Mouse (Mus musculus) spleen, adult 2 months (tissue): ENCODE measurements around the gene Taf3.

Experiments used
- CTCF ChIP-seq: fragments of 200-500 bp; IDR thresholded peaks from 2 replicates; pipeline ENCODE4 v1.5.1; 2011; ENCODE audit warnings: mild to moderate bottlenecking, inconsistent platforms; ENCODE audit not compliant: insufficient read depth, insufficient read length, insufficient replicate concordance; ENCODE audit errors: extremely low read depth
- POLR2A ChIP-seq: fragments of 200-500 bp; IDR thresholded peaks from 2 replicates; pipeline ENCODE4 v1.6.1; 2011; ENCODE audit warnings: low read depth, low read length, inconsistent platforms

- TF ChIP-seq POLR2A (no peak), CTCF (no peak)
Observed at GRCm38 (mm10) chr2:9926905-9927283, 121.5 kb downstream of the Taf3 start.
